Comparison of ENCODE assay signal across 38 mouse cellular contexts in genomic region chr7:135543033-135543432, GRCm38 (mm10). TPM values are rescaled to one million over a fixed set of nuclear protein-coding genes. Genes with fewer than 3 reads are reported as not detected.
DNase-seq lines count a peak whose midpoint lies in the region; ATAC-seq and TF ChIP-seq lines count a peak whose summit lies in the region.
"Had no signal": no experiment of that assay in that cellular context is flagged by ENCODE, and none has a peak within 500 bp of the region (broad histone marks: within the 10 kb centered on the region; RNA-seq: fewer than 3 reads in every experiment).

No protein-coding gene starts in this region.

- no peak overlapping the region for H3K4me3 ChIP-seq in hindbrain, postnatal 0 days (ENCODE audit: low read length)
- H3K4me3 ChIP-seq in hindbrain, embryonic 13.5 days: no peak overlapping the region
- no peak overlapping the region for H3K4me3 ChIP-seq in lung, embryonic 14.5 days (ENCODE audit: low read depth, low read length)
- H3K4me3 ChIP-seq in lung, adult 2 months (replicated peaks; ENCODE audit: extremely low read depth, low read depth, low read length): no peak overlapping the region
- H3K4me3 ChIP-seq in G1E (ENCODE audit: low read depth, low read length): peak overlapping the region; percentile 34; the same call in 1 of the 2 replicates
- H3K4me3 ChIP-seq: embryonic facial prominence, embryonic 12.5 days; liver, embryonic 15.5 days had no signal

- no peak overlapping the region for H3K9ac ChIP-seq in hindbrain, postnatal 0 days (replicated peaks; ENCODE audit: low read length)
- no peak overlapping the region for H3K9ac ChIP-seq in hindbrain, embryonic 13.5 days
- H3K9ac ChIP-seq in lung, embryonic 14.5 days: no peak overlapping the region
- H3K9ac ChIP-seq: embryonic facial prominence, embryonic 12.5 days; liver, embryonic 15.5 days had no signal

- H3K27me3 ChIP-seq in hindbrain, postnatal 0 days (ENCODE audit: insufficient read depth, low read length): no peaks in the 10 kb centered on the region
- H3K27me3 ChIP-seq in hindbrain, embryonic 13.5 days: peaks cover 31% of the 10 kb centered on the region
- H3K27me3 ChIP-seq in lung, embryonic 14.5 days (ENCODE audit: insufficient read depth, low read length): peaks cover 12% of the 10 kb centered on the region
- H3K27me3 ChIP-seq in G1E (ENCODE audit: insufficient read depth, low read length): no peaks in the 10 kb centered on the region
- H3K27me3 ChIP-seq: CH12.LX, Patski had no signal

- TF ChIP-seq POLR2A in lung, adult 2 months (IDR thresholded peaks at IDR 0.05; ENCODE audit: borderline replicate concordance, extremely low read depth, low read depth, low read length): no peak

- no peaks in the 10 kb centered on the region for H3K9me3 ChIP-seq in hindbrain, postnatal 0 days (ENCODE audit: low read length)
- H3K9me3 ChIP-seq in hindbrain, embryonic 13.5 days: no peaks in the 10 kb centered on the region
- H3K9me3 ChIP-seq in lung, embryonic 14.5 days (ENCODE audit: low read depth, low read length): no peaks in the 10 kb centered on the region
- H3K9me3 ChIP-seq in G1E (replicated peaks): no peaks in the 10 kb centered on the region
- H3K9me3 ChIP-seq: embryonic facial prominence, embryonic 12.5 days; liver, embryonic 15.5 days had no signal

- peaks cover 3% of the 10 kb centered on the region; the same call in 1 of the 2 replicates for H3K4me1 ChIP-seq in hindbrain, postnatal 0 days (ENCODE audit: insufficient read depth, low read length)
- peaks cover 18% of the 10 kb centered on the region for H3K4me1 ChIP-seq in hindbrain, embryonic 13.5 days (replicated peaks)
- H3K4me1 ChIP-seq in lung, embryonic 14.5 days (ENCODE audit: insufficient read depth): peaks cover 3% of the 10 kb centered on the region; the same call in 1 of the 2 replicates
- no peaks in the 10 kb centered on the region; the same call in 1 of the 2 replicates for H3K4me1 ChIP-seq in lung, adult 2 months (ENCODE audit: control insufficient read depth, insufficient read depth, low read length)
- peaks cover 91% of the 10 kb centered on the region for H3K4me1 ChIP-seq in G1E (ENCODE audit: insufficient read depth, low read depth, low read length)

- H3K4me2 ChIP-seq in hindbrain, postnatal 0 days (ENCODE audit: low read depth, low read length): no peak overlapping the region
- no peak overlapping the region for H3K4me2 ChIP-seq in hindbrain, embryonic 13.5 days
- no peak overlapping the region for H3K4me2 ChIP-seq in lung, embryonic 14.5 days
- H3K4me2 ChIP-seq: embryonic facial prominence, embryonic 12.5 days; heart, embryonic 11.5 days; liver, embryonic 15.5 days had no signal

- 53% methylated on average over 3 of the region's 3 CpGs for WGBS in hindbrain, postnatal 0 days
- 74% methylated on average over 3 of the region's 3 CpGs for WGBS in hindbrain, embryonic 13.5 days
- 42% methylated on average over 3 of the region's 3 CpGs for WGBS in lung, embryonic 14.5 days
- 42% methylated on average over 3 of the region's 3 CpGs for WGBS in lung, adult 2 months

- ATAC-seq in hindbrain, postnatal 0 days: peak; percentile 33; the same call in 1 of the 2 replicates
- ATAC-seq in hindbrain, embryonic 13.5 days (ENCODE audit: low FRiP score): no peak
- no peak for ATAC-seq in lung, embryonic 14.5 days (ENCODE audit: insufficient read depth)
- ATAC-seq in G1E (ENCODE audit: extremely low read depth, insufficient number of reproducible peaks, low FRiP score, poor library complexity, severe bottlenecking): no peak
- ATAC-seq: forebrain, embryonic 14.5 days; intestine, postnatal 0 days; Patski had no signal

- H3K36me3 ChIP-seq in hindbrain, postnatal 0 days (ENCODE audit: insufficient read depth, low read length): no peaks in the 10 kb centered on the region
- no peaks in the 10 kb centered on the region for H3K36me3 ChIP-seq in hindbrain, embryonic 13.5 days
- H3K36me3 ChIP-seq in lung, embryonic 14.5 days (ENCODE audit: insufficient read depth): no peaks in the 10 kb centered on the region
- peaks cover 96% of the 10 kb centered on the region for H3K36me3 ChIP-seq in G1E (replicated peaks)
- H3K36me3 ChIP-seq: embryonic facial prominence, embryonic 12.5 days; liver, embryonic 15.5 days had no signal

- H3K27ac ChIP-seq in hindbrain, postnatal 0 days: peak overlapping the region; percentile 2; the same call in 1 of the 2 replicates
- H3K27ac ChIP-seq in hindbrain, embryonic 13.5 days: no peak overlapping the region
- no peak overlapping the region for H3K27ac ChIP-seq in lung, embryonic 14.5 days (ENCODE audit: low read depth)
- H3K27ac ChIP-seq: embryonic facial prominence, embryonic 12.5 days; liver, embryonic 15.5 days; stomach, postnatal 0 days had no signal

- no peak for TF ChIP-seq CTCF in hindbrain, postnatal 0 days (IDR thresholded peaks at IDR 0.05; ENCODE audit: low read depth)
- no peak for TF ChIP-seq CTCF in lung, embryonic 14.5 days (IDR thresholded peaks at IDR 0.05; ENCODE audit: low read depth)
- no peak for TF ChIP-seq CTCF in lung, adult 2 months (IDR thresholded peaks at IDR 0.05; ENCODE audit: insufficient read depth, low read length)
- TF ChIP-seq CTCF in G1E (IDR thresholded peaks at IDR 0.05; ENCODE audit: low read depth, low read length): no peak

- peak; percentile 44 for DNase-seq in hindbrain, postnatal 0 days (ENCODE audit: low spot score)
- peak; percentile 11 for DNase-seq in lung, embryonic 14.5 days
- no peak for DNase-seq in lung, adult 2 months
- no peak for DNase-seq in G1E (ENCODE audit: low spot score)
- DNase-seq in naive thymus-derived CD4-positive, alpha-beta T cell, adult 2 months (ENCODE audit: low read depth): peak; percentile 41
- DNase-seq in embryo, embryonic 9.5 days (ENCODE audit: extremely low spot score): no peak
- DNase-seq in urinary bladder, adult 18-20 months (ENCODE audit: low spot score in 2 of 2): no peak
- DNase-seq: adrenal gland, postnatal 14 days; B cell, adult 2 months; cerebellum, adult 8-10 months; cerebellum, postnatal 36 days; gastrocnemius, postnatal 25 days; heart, adult 18-20 months; heart, postnatal 4 days; kidney, adult 9 months; kidney, postnatal 14 days; right cerebral cortex, postnatal 4 days; thymus, postnatal 4 days had no signal

RNA-seq across cellular contexts. Expression of gene Ptpre, which starts 5.8 kb away (rescaled TPM):
- 12.4 and 13.5 TPM in 2 replicates for total RNA-seq in hindbrain, postnatal 0 days (2014; rRNA removed)
- 8.0 and 8.2 TPM in 2 replicates for polyA plus RNA-seq in hindbrain, postnatal 0 days (2015; fragmentation: Nextera tagmentation; extraction: Ambion mirVana)
- 4.1 and 4.4 TPM in 2 replicates for polyA plus RNA-seq in hindbrain, embryonic 13.5 days (2015; fragmentation: Nextera tagmentation; extraction: Ambion mirVana)
- polyA plus RNA-seq in lung, embryonic 14.5 days (2014; fragmentation: Nextera tagmentation; extraction: Ambion mirVana): 2.3 and 2.5 TPM in 2 replicates
- 17.1 and 21.4 TPM in 2 replicates for polyA plus RNA-seq in lung, adult 2 months (2012; rRNA removed)
- 154 and 161 TPM in 2 replicates for total RNA-seq in G1E (2014; fragmentation: Nextera tagmentation)
- total RNA-seq in G1E (2017): 109 and 119 TPM in 2 replicates
- 30.5 and 31.4 TPM in 2 replicates for polyA plus RNA-seq in G1E (2012)

RNA-seq across cellular contexts. Expression of gene Clrn3, which starts 14.6 kb away (rescaled TPM):
- total RNA-seq in hindbrain, postnatal 0 days (2014; rRNA removed): not detected in 2 replicates
- not detected in 2 replicates for polyA plus RNA-seq in hindbrain, postnatal 0 days (2015; fragmentation: Nextera tagmentation; extraction: Ambion mirVana)
- polyA plus RNA-seq in hindbrain, embryonic 13.5 days (2015; fragmentation: Nextera tagmentation; extraction: Ambion mirVana): 0.05 TPM in 1 of 2 replicates, not detected in the other
- polyA plus RNA-seq in lung, embryonic 14.5 days (2014; fragmentation: Nextera tagmentation; extraction: Ambion mirVana): not detected in 2 replicates
- 0.12 TPM in 1 of 2 replicates, not detected in the other for polyA plus RNA-seq in lung, adult 2 months (2012; rRNA removed)
- total RNA-seq in G1E (2014; fragmentation: Nextera tagmentation) (not detected in 2 replicates), G1E (2017) (0.06 and 0.11 TPM in 2 replicates)
- not detected in 2 replicates for polyA plus RNA-seq in G1E (2012)
- total RNA-seq: adrenal gland, postnatal 14 days; CH12.LX; ES-E14; gastrocnemius, adult 18-20 months; gastrocnemius, postnatal 25 days; heart, adult 18-20 months; heart, postnatal 4 days; layer of hippocampus, adult 18-20 months; layer of hippocampus, postnatal 25 days; liver, adult 2 months; neutrophil, adult 5-6 weeks had no signal
- polyA plus RNA-seq: embryonic facial prominence, embryonic 12.5 days; forebrain, embryonic 14.5 days; heart, embryonic 11.5 days; limb, embryonic 11.5 days; lung, embryonic 16.5 days; midbrain, embryonic 14.5 days; neural tube, embryonic 11.5 days; Patski; spleen, adult 2 months had no signal

Comparison
In these comparisons a context has a peak if more than half of its experiments do, and no peak if none do; other contexts are left out.
1. DNase-seq: peak in hindbrain, postnatal 0 days (single experiment), lung, embryonic 14.5 days (single experiment) and naive thymus-derived CD4-positive, alpha-beta T cell, adult 2 months (single experiment); none in lung, adult 2 months (single experiment), G1E (single experiment), embryo, embryonic 9.5 days (single experiment) and urinary bladder, adult 18-20 months (0 of 2).